Mouse (Mus musculus) yolk sac, embryonic 10.5 days (tissue): ENCODE results near the gene Sec14l4.
A peak's percentile ranks its signal among the peaks of the same experiment; 100 is the strongest.

Source experiments
- DNase-seq: peaks from one replicate; pipeline ENCODE4 v3.0.0-alpha.2; 2017; ENCODE audit warnings: low spot score

Sec14l4 gene

DNA sequence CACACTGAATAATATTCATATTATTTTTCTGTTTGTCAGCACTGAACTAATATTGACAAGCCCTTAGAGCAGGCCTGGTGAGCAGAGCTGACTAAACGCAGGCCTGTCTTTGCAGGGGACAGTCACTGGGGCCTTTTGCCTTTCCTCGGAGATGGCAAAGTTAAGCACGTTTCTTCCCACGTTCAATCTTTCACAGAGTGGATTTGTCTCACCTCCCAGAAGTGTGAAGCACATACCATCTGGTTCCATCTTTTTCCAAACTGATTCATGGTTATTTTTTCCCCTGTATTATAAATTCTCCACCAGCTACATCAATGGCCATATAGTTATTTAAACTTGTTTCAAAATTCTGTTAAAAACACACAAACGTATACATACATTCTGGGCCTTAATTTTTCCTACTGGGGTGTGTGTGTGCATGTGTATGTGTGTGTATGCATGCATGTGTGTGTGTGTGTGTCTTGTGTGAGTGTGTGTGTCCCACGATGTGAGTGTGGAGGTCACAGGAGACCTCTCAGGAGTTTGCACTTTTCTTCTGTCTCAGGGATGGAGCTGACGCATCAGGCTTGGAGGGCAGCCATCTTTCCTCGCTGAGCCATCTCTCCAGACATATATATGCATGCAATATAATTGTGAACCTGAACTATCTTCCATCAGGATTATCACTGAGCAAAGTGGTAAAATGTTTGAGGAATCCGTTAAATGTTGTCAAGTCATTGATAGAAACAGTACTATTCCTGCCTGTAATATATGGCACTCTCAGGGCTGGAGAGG is 3.5 kb upstream of the Sec14l4 start:
- no peak for DNase-seq

DNA sequence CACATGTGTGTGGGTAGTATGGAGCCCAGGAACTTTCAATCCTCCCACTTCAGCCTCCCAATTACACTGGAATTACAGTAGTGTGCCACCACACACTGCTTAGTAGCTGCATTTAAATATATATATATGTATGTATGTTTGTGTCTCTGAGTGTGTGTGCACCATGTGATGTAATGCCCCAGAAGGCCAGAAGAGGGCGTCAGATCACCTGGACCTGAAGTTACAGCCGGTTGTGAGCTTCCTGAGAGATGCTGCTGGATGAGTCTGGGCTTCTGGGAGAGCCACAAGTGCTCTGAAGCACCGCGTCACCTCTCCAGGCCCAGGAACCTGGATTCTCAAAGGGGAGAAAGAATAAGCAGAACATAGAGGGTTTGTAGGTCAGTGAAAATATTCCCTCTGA is 1.9 kb upstream of the Sec14l4 start:
- no peak for DNase-seq

DNA sequence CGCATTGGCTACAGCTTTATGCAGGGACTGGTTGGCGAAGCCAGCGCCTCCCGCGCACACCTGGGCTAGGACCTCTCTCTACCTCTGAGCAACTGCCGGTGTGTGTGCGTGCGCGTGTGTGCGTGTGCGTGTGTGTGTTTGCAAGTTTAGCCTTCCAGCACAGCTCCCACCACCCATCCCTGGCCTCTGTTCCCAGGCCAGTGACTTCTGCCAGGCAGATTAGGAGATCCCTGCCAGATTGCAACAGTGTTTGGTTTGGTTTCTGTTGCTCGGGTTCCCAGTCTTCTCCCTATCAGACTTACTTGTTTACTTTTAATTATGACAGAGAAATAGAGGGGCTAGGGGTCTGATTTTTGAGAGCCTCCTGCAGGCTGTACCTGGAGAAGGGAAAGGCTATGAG is 699 bp downstream of the Sec14l4 start:
- no peak for DNase-seq

DNA sequence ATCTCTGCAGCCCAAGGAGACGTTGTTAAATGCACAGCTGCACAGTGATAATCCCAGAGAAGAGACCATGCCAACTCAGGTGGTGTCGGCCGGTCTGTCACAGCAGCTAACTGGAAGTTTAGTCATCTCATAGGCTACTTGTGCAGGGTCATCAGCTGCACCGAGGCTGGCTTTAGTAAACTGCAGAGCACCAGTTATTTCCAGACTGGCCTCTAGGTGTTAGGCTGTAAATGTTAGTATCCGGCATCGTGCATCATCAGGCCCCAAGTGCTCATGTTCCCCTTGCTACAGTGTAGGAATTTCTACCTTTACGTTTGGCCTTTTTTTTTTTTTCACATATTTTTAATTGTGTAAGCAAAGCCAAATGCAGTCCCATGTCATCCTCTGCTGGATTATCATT is 2.2 kb downstream of the Sec14l4 start:
- no peak for DNase-seq

DNA sequence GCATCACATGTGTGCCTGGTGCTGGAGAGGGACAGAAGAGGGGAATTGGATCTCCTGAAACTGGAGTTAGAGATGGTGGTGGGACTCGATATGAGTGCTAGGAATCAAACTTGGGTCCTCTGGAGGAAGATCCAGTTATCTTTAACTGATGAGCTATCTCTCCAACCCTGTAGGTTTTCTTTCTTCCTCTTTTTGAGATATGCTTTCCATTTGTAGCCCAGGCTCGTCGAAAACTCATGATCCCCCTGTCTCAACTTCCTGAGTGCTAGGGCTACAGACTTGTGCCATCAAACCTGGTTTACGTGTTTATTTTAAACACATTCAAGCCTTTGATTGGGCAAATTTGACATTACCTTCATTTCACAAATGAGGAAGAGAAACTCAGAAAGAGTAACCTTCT is 2.9 kb downstream of the Sec14l4 start:
- DNase-seq, result no peak

DNA sequence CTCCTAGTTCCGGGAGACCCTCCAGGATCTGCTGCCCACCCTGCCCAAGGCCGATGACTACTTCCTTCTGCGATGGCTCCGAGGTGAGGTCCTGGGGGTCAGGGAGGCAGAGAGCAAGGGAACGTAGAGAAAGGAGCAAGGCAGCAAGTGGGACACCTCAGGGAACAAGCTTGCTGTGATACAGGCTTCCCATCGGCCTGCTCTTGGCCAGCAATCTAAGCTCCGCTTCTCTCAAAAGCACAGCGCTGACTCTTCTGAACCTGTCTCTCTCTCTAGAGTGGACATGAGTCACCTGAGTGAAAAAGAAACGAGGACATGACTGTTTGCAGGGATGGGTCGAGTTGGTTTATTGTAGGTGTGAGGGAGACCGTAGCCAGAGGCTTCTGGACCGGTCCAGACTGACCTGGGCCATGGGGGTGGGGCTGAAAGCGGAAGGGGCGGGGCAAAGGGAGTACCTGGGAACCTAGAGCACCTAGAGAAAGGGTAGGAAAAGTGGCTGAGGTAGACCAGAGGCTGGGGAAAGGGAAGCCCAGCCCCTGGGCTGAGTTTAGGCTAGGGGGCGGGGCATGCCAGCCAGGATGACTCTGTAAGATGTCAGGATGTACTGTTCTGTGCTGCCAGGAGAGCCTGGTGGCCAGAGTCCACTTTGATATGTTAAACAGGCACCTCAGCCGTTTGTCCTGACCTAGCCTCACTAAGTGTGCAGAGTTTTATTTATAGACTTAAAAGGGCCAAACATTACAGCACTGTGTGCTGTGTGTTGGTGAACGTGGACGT is 4.0 kb downstream of the Sec14l4 start:
- DNase-seq, result peak; percentile 82

DNA sequence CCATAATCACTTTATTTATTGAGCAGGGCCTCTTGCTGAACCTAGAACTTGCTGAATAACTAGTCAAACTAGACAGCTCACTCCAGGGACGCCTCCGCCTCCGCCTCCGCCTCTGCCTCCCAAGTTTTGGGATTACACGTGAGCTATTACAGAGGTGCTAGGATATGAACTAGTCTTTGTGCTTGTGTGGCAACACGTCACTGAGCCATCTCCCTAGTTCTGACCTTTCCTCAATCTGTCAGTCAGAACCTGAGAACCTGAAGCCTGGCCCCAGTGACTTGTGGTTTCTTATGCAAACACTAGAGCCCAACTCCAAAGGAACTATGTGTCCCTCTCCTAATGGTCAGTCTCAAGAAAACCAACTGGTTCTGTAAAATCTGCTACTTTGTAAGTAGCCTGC is 4.7 kb downstream of the Sec14l4 start:
- DNase-seq, result no peak

DNA sequence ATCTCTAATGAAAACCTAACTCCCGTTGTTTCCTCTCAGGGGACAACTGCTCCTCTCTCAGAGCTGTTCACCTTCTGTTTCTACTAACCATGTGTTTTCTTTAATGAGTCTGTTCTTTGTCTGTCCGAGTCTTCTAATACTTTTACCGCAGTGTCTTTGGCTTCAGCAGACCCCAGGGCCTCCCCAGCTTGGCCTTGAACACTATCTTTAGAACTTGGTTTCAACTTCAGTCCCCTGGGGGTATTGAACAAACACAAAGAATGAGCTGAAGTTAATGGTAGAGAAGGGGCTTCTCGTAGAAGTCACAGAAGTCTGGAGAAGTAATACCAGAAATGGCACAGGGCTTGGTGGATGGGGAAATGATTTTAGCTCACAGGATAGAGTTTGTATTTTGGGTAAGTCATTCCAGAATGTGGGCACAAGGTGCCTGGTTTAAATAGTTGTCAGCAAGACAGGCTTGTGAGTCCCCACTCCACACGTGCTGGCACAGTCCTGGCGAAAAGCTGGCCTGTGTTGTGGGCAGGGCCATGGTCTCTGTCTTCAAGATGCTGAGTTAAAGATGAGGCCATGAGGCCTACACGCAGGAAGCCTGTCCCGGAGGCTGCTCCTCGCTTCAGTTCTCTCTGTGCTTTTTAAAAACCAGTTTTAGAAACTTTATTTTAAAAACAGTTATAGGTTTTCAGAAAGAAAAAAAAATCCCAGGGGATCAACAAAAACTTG is 5.3 kb downstream of the Sec14l4 start:
- DNase-seq, result no peak

DNA sequence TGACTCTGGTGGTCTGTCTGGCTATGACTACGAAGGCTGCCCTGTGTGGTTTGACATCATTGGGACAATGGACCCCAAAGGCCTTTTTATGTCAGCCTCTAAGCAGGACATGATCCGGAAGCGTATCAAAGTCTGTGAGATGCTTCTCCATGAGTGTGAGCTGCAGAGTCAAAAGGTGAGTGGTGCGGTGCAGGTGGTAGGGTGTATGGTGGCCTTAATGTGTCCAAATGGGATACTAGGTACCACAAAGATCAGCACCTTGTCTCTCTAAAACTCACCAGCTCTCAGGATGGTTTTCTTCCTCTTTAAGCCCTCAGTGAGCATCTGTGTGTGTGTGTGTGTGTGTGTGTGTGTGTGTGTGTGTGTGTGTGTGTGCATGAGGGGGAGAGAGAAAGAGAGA is 8.7 kb downstream of the Sec14l4 start:
- DNase-seq, result no peak

DNA sequence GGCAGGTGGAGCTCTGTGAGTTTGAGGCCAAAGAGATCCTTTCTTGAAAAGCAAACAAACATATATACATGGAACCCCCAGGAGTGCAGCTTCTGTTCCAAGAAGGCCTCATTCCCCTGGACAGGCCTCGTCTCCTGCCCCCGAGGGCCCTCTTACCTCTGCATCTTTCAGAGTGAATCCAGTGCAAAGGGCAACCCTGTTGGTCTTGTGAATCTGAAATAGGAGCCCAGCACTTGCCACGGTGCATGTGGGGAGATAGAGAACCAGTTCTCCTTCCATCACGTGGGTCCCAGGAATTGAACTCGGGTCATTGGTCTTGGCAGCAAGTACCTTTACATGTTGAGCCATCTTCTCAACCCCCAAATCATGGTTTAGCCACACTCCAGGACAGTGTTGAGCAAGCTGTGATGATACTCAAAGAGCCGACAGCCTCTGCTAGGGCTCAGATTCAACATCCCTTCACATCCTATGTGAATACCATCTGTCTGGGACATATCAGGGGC is 9.9 kb downstream of the Sec14l4 start:
- no peak for DNase-seq

DNA sequence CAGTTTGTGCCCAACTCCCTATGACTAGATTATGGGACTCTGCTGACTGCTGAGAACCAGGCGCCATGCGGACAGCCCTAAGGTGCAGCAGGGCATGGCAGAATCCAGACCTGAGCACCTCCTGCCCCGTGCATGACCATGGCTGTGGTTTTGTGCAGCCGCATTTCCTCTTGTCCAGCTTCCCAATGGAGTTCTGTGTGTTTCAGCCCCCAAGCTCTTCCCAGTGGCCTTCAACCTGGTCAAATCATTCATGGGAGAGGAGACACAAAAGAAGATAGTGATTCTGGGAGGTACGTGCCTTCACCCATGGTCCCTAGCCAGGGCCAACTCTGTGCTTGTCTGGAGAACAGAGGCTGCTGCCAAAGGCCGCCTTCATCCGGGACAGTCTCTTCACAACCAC is 11.8 kb downstream of the Sec14l4 start:
- no peak for DNase-seq

DNA sequence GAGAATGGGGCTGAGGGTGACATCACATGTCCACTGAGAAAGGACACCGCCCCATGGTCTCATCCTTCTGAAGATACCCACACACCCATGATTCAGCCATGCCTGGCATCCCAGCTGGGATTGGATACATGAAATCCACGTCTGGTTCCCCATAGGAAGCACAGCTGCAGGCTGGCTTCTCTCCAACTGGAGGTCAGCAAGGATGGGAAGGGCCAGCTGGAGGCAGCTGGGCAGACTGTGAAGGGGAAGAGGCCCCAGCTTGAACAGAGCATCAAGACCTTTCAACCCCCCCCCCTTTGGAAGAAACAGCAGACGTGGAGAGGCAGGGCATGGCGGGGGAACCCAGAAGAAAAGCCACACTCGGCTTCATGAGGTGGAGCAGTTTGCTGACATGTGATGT is 15.3 kb downstream of the Sec14l4 start:
- no peak for DNase-seq

DNA sequence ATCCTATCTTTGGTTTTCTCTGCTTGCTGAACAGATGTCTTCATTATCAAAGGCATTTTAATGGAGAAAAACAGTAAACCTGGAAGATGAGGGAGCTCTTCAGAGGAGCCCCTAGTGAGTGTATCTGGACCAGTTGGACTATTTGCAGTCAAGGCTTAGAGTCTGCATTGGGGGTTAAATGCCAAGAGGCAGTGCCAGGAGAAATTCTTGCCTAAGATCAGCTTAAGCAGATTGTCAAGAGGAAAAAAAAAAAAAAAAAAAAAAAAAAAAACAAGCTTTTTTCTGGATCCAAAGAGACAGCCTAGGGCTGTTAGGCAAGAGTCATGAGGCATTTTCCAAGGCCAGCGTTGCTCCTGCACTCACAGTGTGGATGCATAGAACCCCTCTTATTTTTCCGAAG is 16.5 kb downstream of the Sec14l4 start:
- DNase-seq, result no peak

DNA sequence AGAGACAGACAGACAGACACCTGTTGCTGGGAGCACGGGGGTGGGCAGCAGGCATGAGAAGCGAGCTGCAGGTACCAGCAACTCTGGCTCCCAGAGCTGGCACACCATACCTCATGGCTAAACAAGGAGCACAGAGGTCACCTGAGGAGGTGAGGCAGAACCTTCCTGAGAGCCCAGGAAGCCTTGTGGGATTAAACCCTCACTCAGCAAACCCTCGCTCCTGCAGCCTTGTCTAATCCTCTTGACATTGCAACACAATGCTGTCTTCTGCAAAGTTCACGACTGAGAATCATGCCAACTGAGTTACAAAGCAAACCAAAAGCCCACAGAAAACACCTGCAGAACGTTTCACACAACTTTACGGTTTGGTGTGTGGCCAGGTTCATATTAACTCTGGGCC is 17.2 kb downstream of the Sec14l4 start:
- no peak for DNase-seq

DNA sequence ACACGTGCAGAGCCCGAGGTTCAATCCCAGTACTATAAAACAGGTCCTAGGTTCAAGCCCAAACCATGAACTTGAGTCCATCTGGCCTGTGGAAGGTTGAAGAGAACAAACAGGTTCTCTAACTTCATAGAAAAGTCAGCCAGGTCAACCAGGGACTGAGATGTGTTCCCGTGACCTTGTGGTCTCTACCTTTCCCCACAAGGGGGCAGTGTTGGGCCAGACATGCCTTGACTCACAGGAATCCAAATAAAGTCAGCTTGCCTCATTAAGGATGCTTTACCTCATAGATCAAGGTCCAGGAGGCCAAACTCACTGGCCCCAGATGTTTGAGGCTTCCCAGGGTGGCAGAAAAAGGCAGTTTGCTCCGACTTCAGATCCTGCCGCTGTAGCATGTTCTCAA is 22.3 kb downstream of the Sec14l4 start:
- DNase-seq, result peak; percentile 74

DNA sequence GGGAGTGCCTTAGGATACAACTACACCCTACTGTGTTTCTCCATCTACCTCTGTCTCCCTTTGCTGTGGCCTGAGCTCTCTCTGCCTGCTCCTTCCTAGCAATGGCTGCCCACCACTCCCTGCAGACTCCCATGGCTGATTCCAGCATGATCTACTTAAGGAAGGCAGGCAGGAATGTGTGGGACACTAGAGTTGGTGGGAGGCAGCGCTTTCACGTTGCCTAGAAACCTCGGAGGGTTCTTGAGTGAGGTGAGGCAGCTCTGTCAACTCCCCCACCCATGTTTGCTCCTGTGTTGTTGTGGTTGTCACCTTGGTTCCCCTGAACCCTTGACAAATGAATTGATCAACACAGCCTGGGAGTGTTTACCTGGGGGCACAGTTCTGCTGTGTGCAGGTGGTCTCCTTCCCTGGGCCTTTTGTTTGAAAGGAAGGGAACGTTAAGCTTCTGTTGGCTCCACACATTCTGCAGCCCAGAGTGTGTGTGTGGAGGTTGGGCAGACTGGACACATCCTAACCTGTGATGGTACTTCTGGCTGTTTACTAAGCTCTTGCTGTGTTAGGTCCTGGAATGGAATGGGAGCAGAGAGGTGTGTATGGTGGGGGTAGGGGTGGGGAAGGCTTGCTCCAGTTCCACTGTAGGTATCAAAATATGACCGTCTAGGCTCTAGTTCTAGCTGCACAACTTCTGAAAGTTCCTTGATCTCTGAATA is 29.8 kb downstream of the Sec14l4 start:
- no peak for DNase-seq

DNA sequence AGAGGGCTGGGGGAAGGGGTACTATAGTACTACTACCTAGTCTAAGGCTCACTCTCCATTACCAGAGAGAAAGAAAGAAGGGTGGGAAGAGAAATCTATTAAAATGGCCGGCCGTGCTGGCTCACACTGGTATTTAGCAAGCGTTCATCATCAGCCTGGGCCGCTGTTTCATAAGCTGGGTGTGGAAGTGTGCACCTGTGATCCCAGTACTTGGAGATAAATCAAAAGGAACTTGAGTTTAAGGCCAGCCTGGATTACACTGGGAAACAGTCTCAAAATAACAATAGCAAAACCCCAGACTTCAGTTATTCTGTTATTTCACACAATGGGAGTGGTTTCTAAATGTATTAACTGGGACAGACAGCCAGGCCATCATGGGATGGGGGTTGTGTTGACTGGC is 31.3 kb downstream of the Sec14l4 start:
- DNase-seq, result no peak

DNA sequence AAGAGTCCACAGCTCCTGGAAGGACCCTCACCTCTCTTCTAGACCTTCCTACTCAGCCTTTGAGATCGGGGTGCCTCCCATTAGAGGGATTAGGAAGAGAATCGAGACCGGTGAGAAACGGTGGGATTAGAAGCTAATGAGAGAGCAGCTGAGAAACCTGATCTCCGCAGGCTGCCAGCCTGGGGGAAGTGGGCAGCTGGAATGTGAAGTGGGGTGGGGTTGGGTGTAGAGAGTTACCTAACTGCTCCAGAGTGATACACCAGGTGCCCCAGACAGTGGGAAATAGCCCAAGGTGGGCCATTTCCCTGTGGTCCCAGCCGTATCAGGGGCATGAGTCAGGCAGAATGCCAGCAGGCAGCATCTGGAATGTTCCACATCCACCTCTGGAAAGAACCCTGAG is 31.7 kb downstream of the Sec14l4 start:
- DNase-seq, result no peak

DNA sequence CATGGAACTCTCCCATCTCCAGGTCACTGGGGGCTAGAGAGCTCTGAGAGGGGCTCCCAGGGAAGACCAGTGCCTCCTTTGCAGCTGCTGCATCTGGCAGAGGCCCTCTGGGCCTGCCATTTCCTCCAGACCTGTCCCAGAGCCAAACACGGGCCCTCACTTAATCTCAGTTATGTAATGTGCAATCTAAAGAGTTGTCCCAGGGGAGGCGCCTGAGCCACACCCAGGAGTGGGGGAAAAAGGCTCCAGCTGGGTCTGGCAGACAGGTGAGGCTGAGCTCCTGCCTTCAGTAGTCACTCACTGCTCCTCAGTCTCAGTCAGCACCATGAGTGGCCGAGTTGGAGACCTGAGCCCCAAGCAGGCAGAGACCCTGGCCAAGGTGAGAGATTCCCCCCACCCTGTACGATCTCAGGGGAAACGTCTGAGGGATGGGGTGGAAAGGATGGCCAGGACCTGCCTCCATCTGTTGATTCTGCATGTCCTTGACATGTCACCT is 33.4 kb downstream of the Sec14l4 start, which contains the start of gene Sec14l3:
Gene Sec14l3 (plus strand): TSS at position 215 of the 496 bp plus-strand sequence.
- no peak for DNase-seq

DNA sequence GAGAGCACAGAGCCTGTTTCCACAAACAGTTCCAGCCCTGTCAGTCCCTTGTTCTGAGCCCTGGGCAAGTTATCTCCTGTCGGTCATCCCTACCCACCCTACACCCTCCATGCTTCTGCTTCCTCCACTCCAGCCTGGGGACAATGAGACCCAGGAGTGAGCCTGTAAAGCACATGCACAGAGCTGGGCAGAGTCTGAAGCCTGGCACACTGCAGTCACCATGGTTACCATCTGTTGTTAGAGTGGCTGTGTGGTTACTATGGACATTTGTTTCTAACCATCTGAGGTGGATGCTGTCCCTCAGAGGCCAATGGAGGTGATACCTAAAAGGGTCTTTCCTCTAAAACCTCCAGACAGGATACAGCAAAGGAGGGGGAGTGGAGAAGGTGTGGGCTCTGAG is 38.4 kb downstream of the Sec14l4 start:
- DNase-seq, result no peak

DNA sequence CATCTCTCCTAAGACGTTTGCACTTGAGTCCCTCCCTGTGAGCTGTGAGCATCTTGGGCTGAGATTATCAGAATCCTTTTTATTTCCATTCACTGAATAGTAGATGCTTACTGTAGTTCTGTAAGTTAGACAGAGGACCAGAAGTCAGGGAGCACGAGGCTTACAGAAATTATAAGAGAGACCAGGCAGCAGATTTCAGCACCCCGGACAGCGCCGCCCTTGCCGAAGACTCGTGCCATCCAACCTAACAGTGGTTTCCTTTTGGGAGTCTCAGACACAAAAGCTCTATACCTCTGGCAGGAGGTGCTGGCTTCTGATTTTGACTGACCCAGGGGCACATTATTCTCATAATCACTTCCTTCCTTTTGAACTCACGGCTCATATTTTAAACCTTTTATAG is 45.4 kb downstream of the Sec14l4 start:
- no peak for DNase-seq
